Mouse (Mus musculus): ENCODE results near the gene Arhgap11a.
A peak's percentile ranks its signal among the peaks of the same experiment; 100 is the strongest.

The Arhgap11a gene

GRCm38 (mm10) chr2:113848245-113849121 is at the start of gene Arhgap11a:
TSS of gene Arhgap11a (minus strand) at chr2:113848661.
- peak; percentile 74 for DNase-seq (ENCODE audit: low read depth, low spot score)

- no peak for DNase-seq (ENCODE audit: low read depth, low spot score)
These were observed 45.1 kb upstream of the Arhgap11a start for GRCm38 (mm10) chr2:113893385-113894122.

GRCm38 (mm10) chr2:113887166-113887565 is 38.7 kb upstream of the Arhgap11a start:
- no peak for DNase-seq (ENCODE audit: low read depth, low spot score)

GRCm38 (mm10) chr2:113886061-113886460 is 37.6 kb upstream of the Arhgap11a start:
- no peak for DNase-seq (ENCODE audit: low read depth, low spot score)

- no peak for DNase-seq (ENCODE audit: low read depth, low spot score)
These were observed 21.7 kb upstream of the Arhgap11a start for GRCm38 (mm10) chr2:113870115-113870514.

GRCm38 (mm10) chr2:113868404-113868803 is 19.9 kb upstream of the Arhgap11a start:
- DNase-seq (ENCODE audit: low read depth, low spot score), result no peak

- no peak for DNase-seq (ENCODE audit: low read depth, low spot score)
These were observed 17.7 kb upstream of the Arhgap11a start for GRCm38 (mm10) chr2:113866155-113866554.

- DNase-seq (ENCODE audit: low read depth, low spot score), result no peak
These were observed 680 bp upstream of the Arhgap11a start for GRCm38 (mm10) chr2:113849141-113849540.

GRCm38 (mm10) chr2:113847678-113848244 is 700 bp downstream of the Arhgap11a start:
- no peak for DNase-seq (ENCODE audit: low read depth, low spot score)

GRCm38 (mm10) chr2:113845081-113845480 is 3.4 kb downstream of the Arhgap11a start:
- no peak for DNase-seq (ENCODE audit: low read depth, low spot score)

GRCm38 (mm10) chr2:113841656-113842437 is 6.6 kb downstream of the Arhgap11a start:
- no peak for DNase-seq (ENCODE audit: low read depth, low spot score)

- DNase-seq (ENCODE audit: low read depth, low spot score), result no peak
These were observed 9.0 kb downstream of the Arhgap11a start for GRCm38 (mm10) chr2:113839488-113839887.

- DNase-seq (ENCODE audit: low read depth, low spot score), result no peak
These were observed 13.2 kb downstream of the Arhgap11a start for GRCm38 (mm10) chr2:113835219-113835618.

- peak; percentile 79 for DNase-seq (ENCODE audit: low read depth, low spot score)
These were observed 19.2 kb downstream of the Arhgap11a start, which contains the start of gene Scg5 for GRCm38 (mm10) chr2:113828943-113829882. TSS of gene Scg5 (minus strand) at chr2:113829121.

GRCm38 (mm10) chr2:113828086-113828942 is 20.1 kb downstream of the Arhgap11a start:
- DNase-seq (ENCODE audit: low read depth, low spot score), result no peak

- DNase-seq (ENCODE audit: low read depth, low spot score), result peak; percentile 36
These were observed 24.6 kb downstream of the Arhgap11a start for GRCm38 (mm10) chr2:113823909-113824308.

- no peak for DNase-seq (ENCODE audit: low read depth, low spot score)
These were observed 26.1 kb downstream of the Arhgap11a start for GRCm38 (mm10) chr2:113822367-113822766.

- no peak for DNase-seq (ENCODE audit: low read depth, low spot score)
These were observed 27.2 kb downstream of the Arhgap11a start for GRCm38 (mm10) chr2:113821176-113821734.

- DNase-seq (ENCODE audit: low read depth, low spot score), result no peak
These were observed 28.3 kb downstream of the Arhgap11a start for GRCm38 (mm10) chr2:113820117-113820516.
